Mouse (Mus musculus) embryonic facial prominence, embryonic 13.5 days (tissue): ENCODE measurements around the gene Siva1. TPM values are rescaled to one million over a fixed set of nuclear protein-coding genes. Genes with fewer than 3 reads are reported as not detected.
A peak's percentile ranks its signal among the peaks of the same experiment; 100 is the strongest.

ENCODE experiments used
- ATAC-seq: fragments of 200-750 bp; cut with Nextera tagmentation; 2 replicates; pipeline ENCODE4 v1.8.0; 2017; ENCODE audit warnings: low read depth; ENCODE audit not compliant: insufficient number of reproducible peaks, insufficient read depth, low FRiP score, low TSS enrichment
- H3K27ac ChIP-seq: fragments of 300-500 bp; sonication (generic); 2 replicates; pipeline ENCODE4 v1.5.1; 2015; ENCODE audit warnings: moderate library complexity, mild to moderate bottlenecking, inconsistent platforms
- H3K27me3 ChIP-seq: fragments of 300-500 bp; sonication (generic); 2 replicates; pipeline ENCODE4 v1.6.1; 2015; ENCODE audit warnings: mild to moderate bottlenecking, inconsistent platforms
- H3K36me3 ChIP-seq: fragments of 300-500 bp; sonication (generic); 2 replicates; pipeline ENCODE4 v1.6.1; 2015; ENCODE audit warnings: mild to moderate bottlenecking, inconsistent platforms
- H3K4me1 ChIP-seq: fragments of 300-500 bp; sonication (generic); 2 replicates; pipeline ENCODE4 v1.6.1; 2015; ENCODE audit warnings: inconsistent platforms
- H3K4me2 ChIP-seq: fragments of 300-500 bp; sonication (generic); 2 replicates; pipeline ENCODE4 v1.6.1; 2015; ENCODE audit warnings: moderate library complexity, mild to moderate bottlenecking, inconsistent platforms
- H3K4me3 ChIP-seq: fragments of 300-500 bp; sonication (generic); 2 replicates; pipeline ENCODE4 v1.5.1; 2015; ENCODE audit warnings: mild to moderate bottlenecking, inconsistent platforms
- H3K9ac ChIP-seq: fragments of 300-500 bp; sonication (generic); 2 replicates; pipeline ENCODE4 v1.6.1; 2015; ENCODE audit warnings: mild to moderate bottlenecking, inconsistent platforms
- H3K9me3 ChIP-seq: fragments of 300-500 bp; sonication (generic); 2 replicates; pipeline ENCODE4 v1.6.1; 2016; ENCODE audit warnings: inconsistent platforms
- WGBS: fragments of 180-500 bp; shearing (Covaris S2); methylation state at CpG from one replicate; pipeline ENCODE4 v1.1.7; 2015; ENCODE audit warnings: mixed read lengths; 5-methylcytosine and 5-hydroxymethylcytosine counted together
- polyA plus RNA-seq: library from polyadenylated mRNA; unstranded; fragments of >200 nt; fragmentation: Nextera tagmentation; extraction: Ambion mirVana; gene quantifications from 2 replicates; pipeline ENCODE4 v1.2.1, GENCODE M21; 2015

The Siva1 gene
- polyA plus RNA-seq, 1 experiment from 2014 or later: 252 TPM

GRCm38 (mm10) chr12:112626455-112626854 is 18.0 kb upstream of the Siva1 start:
- Histone ChIP-seq H3K4me1 (peaks cover 20% of the 10 kb centered on the region), H3K9ac (no peak overlapping the region), H3K9me3 (no peaks in the 10 kb centered on the region), H3K4me2 (no peak overlapping the region), H3K4me3 (no peak overlapping the region), H3K36me3 (no peaks in the 10 kb centered on the region), H3K27ac (no peak overlapping the region), H3K27me3 (peaks cover 13% of the 10 kb centered on the region)
- ATAC-seq: no peak
- WGBS: 76% methylated on average over 6 of the region's 6 CpGs

DNA sequence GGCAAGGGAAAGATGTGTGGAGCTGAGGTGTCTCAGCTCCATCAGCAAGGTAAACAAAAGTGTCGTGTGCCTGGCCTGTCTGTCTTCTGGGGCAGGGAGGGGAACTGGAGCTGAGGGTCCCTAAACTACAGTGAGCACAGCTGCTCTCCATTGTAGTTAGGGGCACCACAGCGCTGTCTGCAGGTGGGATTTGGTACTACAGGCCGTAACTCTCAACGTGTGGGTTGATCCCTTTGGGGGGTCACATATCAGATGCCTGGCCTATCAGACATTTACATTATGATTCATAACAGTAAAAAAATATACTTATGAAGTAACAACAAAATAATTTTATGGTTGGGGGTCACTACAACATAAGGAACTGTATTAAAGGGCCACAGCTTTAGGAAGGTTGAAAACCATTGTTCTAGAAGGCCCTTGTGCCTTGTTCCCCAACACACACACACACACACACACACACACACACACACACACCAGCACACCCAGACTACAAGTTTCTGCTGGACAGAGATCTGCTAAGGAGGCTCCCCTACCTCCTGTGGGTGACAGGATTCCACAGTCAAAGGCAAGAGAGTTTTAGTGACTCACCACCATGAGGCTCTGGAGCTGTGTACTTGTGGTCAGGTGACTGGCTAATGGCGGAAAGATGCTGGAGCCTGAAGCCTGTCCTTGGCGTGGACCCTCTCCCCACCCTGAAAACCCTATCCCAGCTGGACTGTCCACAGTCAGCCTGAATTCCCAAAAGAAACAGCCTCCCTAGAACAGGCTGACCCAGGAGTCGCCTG is 17.2 kb upstream of the Siva1 start:
- H3K4me1 ChIP-seq: peaks cover 20% of the 10 kb centered on the region
- 58% methylated on average over 7 of the region's 7 CpGs for WGBS
- no peak overlapping the region for H3K27ac ChIP-seq
- no peaks in the 10 kb centered on the region for H3K36me3 ChIP-seq
- peaks cover 5% of the 10 kb centered on the region for H3K27me3 ChIP-seq
- no peak overlapping the region for H3K4me2 ChIP-seq
- ATAC-seq: no peak
- no peak overlapping the region for H3K9ac ChIP-seq
- no peaks in the 10 kb centered on the region for H3K9me3 ChIP-seq
- H3K4me3 ChIP-seq: no peak overlapping the region

- no peak overlapping the region for H3K9ac ChIP-seq
- no peak overlapping the region; the same call in 1 of the 2 replicates for H3K27ac ChIP-seq
- no peaks in the 10 kb centered on the region for H3K27me3 ChIP-seq
- H3K9me3 ChIP-seq: no peaks in the 10 kb centered on the region
- ATAC-seq: no peak
- WGBS: 86% methylated on average over 6 of the region's 6 CpGs
- no peak overlapping the region for H3K4me3 ChIP-seq
- H3K36me3 ChIP-seq: no peaks in the 10 kb centered on the region
- no peak overlapping the region for H3K4me2 ChIP-seq
- H3K4me1 ChIP-seq: peaks cover 18% of the 10 kb centered on the region
Measured at GRCm38 (mm10) chr12:112628197-112628596, 16.3 kb upstream of the Siva1 start.

DNA sequence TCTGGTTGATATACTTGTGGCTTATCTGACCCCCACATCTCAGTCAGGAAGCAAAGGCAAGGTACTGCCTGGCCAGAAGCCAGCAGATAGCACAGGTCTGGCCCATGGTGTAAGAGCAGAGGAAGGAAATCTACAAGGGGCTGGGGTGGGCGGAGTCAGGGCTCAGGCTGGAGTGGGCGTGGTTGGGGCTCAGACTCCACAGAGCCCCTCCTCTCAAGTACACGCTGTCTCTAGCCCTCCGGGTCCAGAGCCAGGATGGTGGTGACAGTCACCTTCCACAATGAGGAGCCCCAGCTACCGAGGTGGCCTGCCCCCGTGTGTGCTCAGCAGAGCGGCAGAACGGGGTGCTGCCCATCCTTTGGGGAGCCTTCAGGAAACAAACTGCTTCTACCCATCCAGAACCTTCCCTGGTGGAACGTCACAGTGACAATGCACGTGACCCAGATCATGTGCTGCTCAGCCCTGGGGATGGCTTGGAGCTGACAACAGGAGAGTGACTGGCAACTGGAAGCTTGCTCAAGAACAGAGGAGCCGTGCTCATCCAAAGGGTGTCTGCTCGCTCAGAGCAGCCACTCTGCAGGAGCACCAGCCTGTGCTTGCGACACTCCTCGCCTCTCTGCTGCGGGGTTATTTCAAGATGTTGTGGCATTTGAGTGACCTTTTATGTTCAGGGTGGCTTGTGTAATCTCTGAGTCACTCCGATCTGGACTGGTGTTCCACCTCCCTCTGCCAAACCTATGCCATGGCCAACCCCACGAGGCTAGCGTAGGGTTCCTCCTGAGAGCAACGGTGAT is 15.4 kb upstream of the Siva1 start:
- H3K9ac ChIP-seq: peak overlapping the region; percentile 41
- peaks cover 14% of the 10 kb centered on the region for H3K4me1 ChIP-seq
- H3K9me3 ChIP-seq: no peaks in the 10 kb centered on the region
- no peak overlapping the region for H3K27ac ChIP-seq
- H3K36me3 ChIP-seq: no peaks in the 10 kb centered on the region
- H3K4me3 ChIP-seq: peak overlapping the region; percentile 28
- H3K27me3 ChIP-seq: no peaks in the 10 kb centered on the region
- H3K4me2 ChIP-seq: peak overlapping the region; percentile 56
- WGBS: 35% methylated on average over 19 of the region's 19 CpGs
- ATAC-seq: peak; percentile 23; the same call in 1 of the 2 replicates

- H3K9me3 ChIP-seq: no peaks in the 10 kb centered on the region
- no peak overlapping the region for H3K27ac ChIP-seq
- no peak overlapping the region for H3K9ac ChIP-seq
- no peak overlapping the region for H3K4me2 ChIP-seq
- no peaks in the 10 kb centered on the region for H3K36me3 ChIP-seq
- H3K4me3 ChIP-seq: no peak overlapping the region
- 85% methylated on average over 12 of the region's 12 CpGs for WGBS
- ATAC-seq: no peak
- H3K4me1 ChIP-seq: peaks cover 14% of the 10 kb centered on the region
- no peaks in the 10 kb centered on the region for H3K27me3 ChIP-seq
Measured at GRCm38 (mm10) chr12:112630029-112630428, 14.4 kb upstream of the Siva1 start.

DNA sequence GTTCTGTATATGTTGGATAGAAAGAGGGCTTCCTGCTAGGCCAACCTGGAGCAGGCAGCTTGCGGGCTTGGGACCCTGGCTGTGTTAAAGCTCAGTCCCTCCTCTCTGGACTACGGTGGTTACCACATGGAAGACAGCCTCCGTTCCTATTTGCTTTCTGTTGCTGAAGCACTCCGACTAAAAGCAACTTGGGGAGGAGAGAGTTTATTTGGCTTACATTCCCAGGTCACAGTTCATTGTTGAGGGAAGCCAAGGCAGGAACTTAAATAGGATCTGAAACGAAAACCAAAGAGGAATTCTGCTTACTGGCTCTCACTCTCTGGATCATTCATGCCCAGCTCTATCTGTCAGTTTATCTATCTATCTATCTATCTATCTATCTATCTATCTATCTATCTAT is 13.7 kb upstream of the Siva1 start:
- 81% methylated on average over 5 of the region's 5 CpGs for WGBS
- no peak for ATAC-seq
- Histone ChIP-seq H3K4me2 (no peak overlapping the region), H3K36me3 (no peaks in the 10 kb centered on the region), H3K4me1 (peaks cover 14% of the 10 kb centered on the region), H3K9ac (no peak overlapping the region), H3K27ac (no peak overlapping the region), H3K9me3 (no peaks in the 10 kb centered on the region), H3K27me3 (no peaks in the 10 kb centered on the region), H3K4me3 (no peak overlapping the region)

GRCm38 (mm10) chr12:112631472-112631871 is 13.0 kb upstream of the Siva1 start:
- Histone ChIP-seq H3K4me1 (peaks cover 14% of the 10 kb centered on the region), H3K4me2 (no peak overlapping the region), H3K9ac (no peak overlapping the region), H3K9me3 (no peaks in the 10 kb centered on the region), H3K36me3 (no peaks in the 10 kb centered on the region), H3K27me3 (no peaks in the 10 kb centered on the region), H3K4me3 (no peak overlapping the region), H3K27ac (no peak overlapping the region)
- 38% methylated on average over 1 of the region's 1 CpGs for WGBS
- ATAC-seq: no peak

- Histone ChIP-seq H3K9me3 (no peaks in the 10 kb centered on the region), H3K4me2 (no peak overlapping the region), H3K9ac (no peak overlapping the region), H3K27me3 (no peaks in the 10 kb centered on the region), H3K27ac (no peak overlapping the region), H3K4me1 (peaks cover 14% of the 10 kb centered on the region), H3K36me3 (no peaks in the 10 kb centered on the region), H3K4me3 (no peak overlapping the region)
- 74% methylated on average over 11 of the region's 11 CpGs for WGBS
- no peak for ATAC-seq
Measured at GRCm38 (mm10) chr12:112632084-112632777, 12.2 kb upstream of the Siva1 start.

DNA sequence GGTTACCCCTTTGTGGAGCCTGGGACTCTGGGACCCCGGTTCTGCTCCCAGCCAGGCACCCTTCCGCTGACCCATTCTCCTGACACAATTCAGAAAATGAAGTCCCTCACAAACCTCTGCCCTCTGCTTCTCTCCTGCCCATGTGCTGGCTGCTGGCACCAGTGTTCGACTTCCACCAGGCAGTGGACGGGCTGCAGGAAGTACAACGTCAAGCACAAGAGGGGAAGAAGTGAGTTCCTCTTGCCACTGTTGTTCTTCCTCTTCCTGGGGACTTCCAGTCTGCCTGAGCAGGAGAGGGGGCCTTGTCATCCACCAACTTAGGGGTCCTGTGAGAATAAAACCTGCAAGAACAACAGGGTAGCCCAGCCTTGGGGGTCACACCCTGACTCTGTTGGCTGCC is 11.6 kb upstream of the Siva1 start:
- H3K4me3 ChIP-seq: no peak overlapping the region
- H3K9ac ChIP-seq: no peak overlapping the region
- H3K9me3 ChIP-seq: no peaks in the 10 kb centered on the region
- H3K27ac ChIP-seq: no peak overlapping the region
- peaks cover 14% of the 10 kb centered on the region for H3K4me1 ChIP-seq
- 78% methylated on average over 5 of the region's 5 CpGs for WGBS
- no peaks in the 10 kb centered on the region for H3K27me3 ChIP-seq
- H3K36me3 ChIP-seq: no peaks in the 10 kb centered on the region
- ATAC-seq: no peak
- no peak overlapping the region for H3K4me2 ChIP-seq

- Histone ChIP-seq H3K36me3 (no peaks in the 10 kb centered on the region), H3K9ac (no peak overlapping the region), H3K27me3 (no peaks in the 10 kb centered on the region), H3K4me1 (peaks cover 9% of the 10 kb centered on the region), H3K4me2 (no peak overlapping the region), H3K9me3 (no peaks in the 10 kb centered on the region), H3K27ac (no peak overlapping the region), H3K4me3 (no peak overlapping the region)
- ATAC-seq: no peak
- 73% methylated on average over 9 of the region's 9 CpGs for WGBS
Measured at GRCm38 (mm10) chr12:112633686-112634085, 10.8 kb upstream of the Siva1 start.

DNA sequence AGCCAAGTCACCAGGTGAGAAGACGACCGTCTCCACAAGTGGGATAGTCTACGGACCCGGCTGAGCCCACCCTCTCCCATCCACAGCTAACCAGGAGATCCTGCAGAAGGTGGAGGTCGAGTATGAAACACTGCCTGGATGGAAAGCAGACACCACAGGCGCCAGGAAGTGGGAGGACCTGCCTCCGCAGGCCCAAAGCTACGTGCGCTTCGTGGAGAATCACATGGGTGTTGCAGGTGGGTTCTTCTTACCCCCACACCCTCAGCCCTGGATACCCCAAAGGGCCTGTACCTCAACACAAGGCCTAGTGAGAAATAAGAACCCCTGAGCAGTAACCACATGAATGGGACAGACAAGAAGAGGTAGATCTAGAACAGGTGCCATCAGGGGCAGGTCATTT is 5.0 kb upstream of the Siva1 start:
- Histone ChIP-seq H3K4me1 (peaks cover 5% of the 10 kb centered on the region; the same call in 1 of the 2 replicates), H3K9ac (no peak overlapping the region), H3K9me3 (no peaks in the 10 kb centered on the region), H3K4me2 (no peak overlapping the region), H3K36me3 (no peaks in the 10 kb centered on the region), H3K4me3 (no peak overlapping the region), H3K27ac (no peak overlapping the region), H3K27me3 (no peaks in the 10 kb centered on the region)
- no peak for ATAC-seq
- WGBS: 80% methylated on average over 10 of the region's 10 CpGs
